Comparison of ENCODE assay signal across 10 mouse cellular contexts in genomic region chr5:24869796-24870289, GRCm38 (mm10). TPM values are rescaled to one million over a fixed set of nuclear protein-coding genes. Genes with fewer than 3 reads are reported as not detected.
DNase-seq lines count a peak whose midpoint lies in the region; ATAC-seq and TF ChIP-seq lines count a peak whose summit lies in the region.
"Had no signal": no experiment of that assay in that cellular context is flagged by ENCODE, and none has a peak within 500 bp of the region (broad histone marks: within the 10 kb centered on the region; RNA-seq: fewer than 3 reads in every experiment).

No protein-coding gene starts in this region.

- 0 out of 2 replicates have a peak, but pooled peaks have one; percentile 31 for ATAC-seq in hindbrain, embryonic 14.5 days (ENCODE audit: low FRiP score)

- H3K27ac ChIP-seq in layer of hippocampus, adult 2 months, result peak overlapping the region; percentile 52
- no peak overlapping the region for H3K27ac ChIP-seq in hindbrain, embryonic 14.5 days

- TF ChIP-seq CTCF in layer of hippocampus, adult 2 months (conservative IDR thresholded peaks at IDR 0.05), result no peak
- no peak for TF ChIP-seq CTCF in brain, embryonic 14.5 days (IDR thresholded peaks at IDR 0.05; ENCODE audit: borderline replicate concordance, extremely low read depth, insufficient read depth, insufficient read length)

- DNase-seq in layer of hippocampus, adult 2 months (ENCODE audit: low spot score in 2 of 2), result no peak
- DNase-seq in layer of hippocampus, postnatal 25 days (ENCODE audit: extremely low spot score in 1 of 2, low spot score in 1 of 2), result no peak
- peak; percentile 54 for DNase-seq in brain, embryonic 14.5 days (ENCODE audit: low read depth)
- DNase-seq in hindbrain, embryonic 14.5 days (ENCODE audit: low spot score), result no peak
- peak; percentile 11 for DNase-seq in mesoderm, embryonic 11.5 days (ENCODE audit: low read depth, low spot score)
- no peak for DNase-seq in thymus, postnatal 36 days
- no peak for DNase-seq in adrenal gland, adult 18-20 months (ENCODE audit: low spot score in 2 of 2)
- no peak for DNase-seq in gastrocnemius, postnatal 14 days
- DNase-seq: cerebellum, adult 9-10 months had no signal

- H3K9me3 ChIP-seq in hindbrain, embryonic 14.5 days (ENCODE audit: control insufficient read depth, low read length), result no peaks in the 10 kb centered on the region
- H3K9me3 ChIP-seq: G1E had no signal

- no peak overlapping the region for H3K4me3 ChIP-seq in layer of hippocampus, adult 2 months
- H3K4me3 ChIP-seq in hindbrain, embryonic 14.5 days (replicated peaks; ENCODE audit: low read length), result no peak overlapping the region

- H3K4me1 ChIP-seq in hindbrain, embryonic 14.5 days (replicated peaks; ENCODE audit: control insufficient read depth, insufficient read depth, low read length), result no peaks in the 10 kb centered on the region

- WGBS in hindbrain, embryonic 14.5 days, result 63% methylated on average over 11 of the region's 11 CpGs

- intact Hi-C loops in gastrocnemius, postnatal 14 days (cut with DNase I; ENCODE audit: low total_unique reads), result no loop called here

- no peak overlapping the region for H3K4me2 ChIP-seq in hindbrain, embryonic 14.5 days (replicated peaks)

- TF ChIP-seq POLR2A in brain, embryonic 14.5 days (IDR thresholded peaks at IDR 0.05; ENCODE audit: borderline replicate concordance, extremely low read depth, insufficient read depth, insufficient read length, poor library complexity, severe bottlenecking), result no peak

- no peaks in the 10 kb centered on the region for H3K27me3 ChIP-seq in hindbrain, embryonic 14.5 days (ENCODE audit: control insufficient read depth, insufficient read depth, low read length)

- H3K36me3 ChIP-seq in hindbrain, embryonic 14.5 days (replicated peaks; ENCODE audit: control insufficient read depth, insufficient read depth), result peaks cover 63% of the 10 kb centered on the region
- H3K36me3 ChIP-seq: G1E had no signal

- no peak overlapping the region for H3K9ac ChIP-seq in hindbrain, embryonic 14.5 days

RNA-seq across cellular contexts. Expression of gene Rheb, which starts 27.4 kb away (rescaled TPM):
- total RNA-seq in layer of hippocampus, adult 2 months (2021), result 100 to 1,000 TPM; 106 to 115 TPM
- total RNA-seq in layer of hippocampus, postnatal 25 days (2021), result 100 to 1,000 TPM; 116 to 123 TPM
- 80.5 and 88.6 TPM in 2 replicates for polyA plus RNA-seq in brain, embryonic 14.5 days (2012; rRNA removed)
- 235 and 245 TPM in 2 replicates for polyA plus RNA-seq in hindbrain, embryonic 14.5 days (2014; fragmentation: Nextera tagmentation; extraction: Ambion mirVana)
- total RNA-seq in adrenal gland, adult 18-20 months (2021), result 10 to 100 TPM; 82.7 to 87.0 TPM
- 10 to 100 TPM; 55.8 to 56.5 TPM for total RNA-seq in gastrocnemius, postnatal 14 days (2021)

Comparison
In these comparisons a context has a peak if more than half of its experiments do, and no peak if none do; other contexts are left out.
1. DNase-seq: peak in brain, embryonic 14.5 days (single experiment) and mesoderm, embryonic 11.5 days (single experiment); none in layer of hippocampus, adult 2 months (0 of 2), layer of hippocampus, postnatal 25 days (0 of 2), hindbrain, embryonic 14.5 days (single experiment), thymus, postnatal 36 days (0 of 2), adrenal gland, adult 18-20 months (0 of 2) and gastrocnemius, postnatal 14 days (single experiment).